ENCODE assay signal across 26 mouse cellular contexts in genomic region chr4:64811974-64812373, GRCm38 (mm10).
DNase-seq lines count a peak whose midpoint lies in the region; ATAC-seq and TF ChIP-seq lines count a peak whose summit lies in the region.
"Had no signal": no experiment of that assay in that cellular context is flagged by ENCODE, and none has a peak within 500 bp of the region (broad histone marks: within the 10 kb centered on the region; RNA-seq: fewer than 3 reads in every experiment).

No protein-coding gene starts in this region.

- no peaks in the 10 kb centered on the region for H3K9me3 ChIP-seq in liver, postnatal 0 days (ENCODE audit: low read length)
- H3K9me3 ChIP-seq in forebrain, postnatal 0 days (ENCODE audit: low read length): no peaks in the 10 kb centered on the region
- H3K9me3 ChIP-seq: embryonic facial prominence, embryonic 10.5 days; embryonic facial prominence, embryonic 15.5 days; forebrain, embryonic 13.5 days; heart, embryonic 13.5 days; hindbrain, embryonic 13.5 days; limb, embryonic 12.5 days; neural tube, embryonic 13.5 days had no signal

- no peaks in the 10 kb centered on the region for H3K27me3 ChIP-seq in liver, adult 2 months (ENCODE audit: control insufficient read depth, insufficient read depth, low read length)
- no peaks in the 10 kb centered on the region for H3K27me3 ChIP-seq in liver, postnatal 0 days (ENCODE audit: insufficient read depth, low read length)
- H3K27me3 ChIP-seq in forebrain, postnatal 0 days (ENCODE audit: insufficient read depth, low read length): no peaks in the 10 kb centered on the region
- H3K27me3 ChIP-seq: embryonic facial prominence, embryonic 15.5 days; forebrain, embryonic 13.5 days; heart, embryonic 13.5 days; hindbrain, embryonic 13.5 days; limb, embryonic 12.5 days; neural tube, embryonic 13.5 days had no signal

- no peak for TF ChIP-seq POLR2A in liver, adult 2 months (IDR thresholded peaks at IDR 0.05; ENCODE audit: extremely low read depth, insufficient read depth, low read length)

- no peak overlapping the region for H3K9ac ChIP-seq in liver, adult 2 months (ENCODE audit: low read depth, low read length)
- H3K9ac ChIP-seq in liver, postnatal 0 days (replicated peaks): no peak overlapping the region
- no peak overlapping the region for H3K9ac ChIP-seq in forebrain, postnatal 0 days
- H3K9ac ChIP-seq: embryonic facial prominence, embryonic 15.5 days; forebrain, embryonic 13.5 days; heart, embryonic 13.5 days; hindbrain, embryonic 13.5 days; limb, embryonic 12.5 days; neural tube, embryonic 13.5 days had no signal

- H3K79me2 ChIP-seq in liver, adult 2 months (ENCODE audit: control insufficient read depth, insufficient read depth, low read length): no peaks in the 10 kb centered on the region

- no peaks in the 10 kb centered on the region for H3K36me3 ChIP-seq in liver, adult 2 months (ENCODE audit: control insufficient read depth, insufficient read depth, low read length)
- H3K36me3 ChIP-seq in liver, postnatal 0 days (replicated peaks; ENCODE audit: insufficient read depth, low read length): no peaks in the 10 kb centered on the region
- H3K36me3 ChIP-seq in forebrain, postnatal 0 days (ENCODE audit: insufficient read depth): no peaks in the 10 kb centered on the region
- H3K36me3 ChIP-seq: embryonic facial prominence, embryonic 10.5 days; embryonic facial prominence, embryonic 15.5 days; heart, embryonic 13.5 days; hindbrain, embryonic 13.5 days; limb, embryonic 12.5 days; neural tube, embryonic 13.5 days had no signal

- no peaks in the 10 kb centered on the region for H3K4me1 ChIP-seq in liver, adult 2 months (ENCODE audit: control insufficient read depth, insufficient read depth, low read length)
- H3K4me1 ChIP-seq in liver, postnatal 0 days (ENCODE audit: insufficient read depth): no peaks in the 10 kb centered on the region
- H3K4me1 ChIP-seq in forebrain, postnatal 0 days (ENCODE audit: insufficient read depth): no peaks in the 10 kb centered on the region
- H3K4me1 ChIP-seq: embryonic facial prominence, embryonic 15.5 days; forebrain, embryonic 13.5 days; heart, embryonic 13.5 days; hindbrain, embryonic 13.5 days; neural tube, embryonic 13.5 days had no signal

- TF ChIP-seq EP300 in liver, postnatal 0 days (IDR thresholded peaks at IDR 0.05; ENCODE audit: low read depth): no peak

- H3K4me2 ChIP-seq in liver, postnatal 0 days (ENCODE audit: low read depth, low read length): no peak overlapping the region
- H3K4me2 ChIP-seq in forebrain, postnatal 0 days (ENCODE audit: low read depth): no peak overlapping the region
- H3K4me2 ChIP-seq: embryonic facial prominence, embryonic 15.5 days; forebrain, embryonic 13.5 days; heart, embryonic 13.5 days; hindbrain, embryonic 13.5 days; limb, embryonic 12.5 days; liver, embryonic 11.5 days; midbrain, embryonic 11.5 days; neural tube, embryonic 13.5 days had no signal

- TF ChIP-seq CTCF in liver, adult 2 months (IDR thresholded peaks at IDR 0.05; ENCODE audit: low read depth, low read length): no peak
- TF ChIP-seq CTCF in liver, postnatal 0 days (IDR thresholded peaks at IDR 0.05; ENCODE audit: low read depth): no peak
- no peak for TF ChIP-seq CTCF in forebrain, postnatal 0 days (IDR thresholded peaks at IDR 0.05; ENCODE audit: low read depth)

- no peak overlapping the region for H3K4me3 ChIP-seq in liver, adult 2 months (ENCODE audit: insufficient read depth, low read depth, low read length)
- no peak overlapping the region for H3K4me3 ChIP-seq in liver, postnatal 0 days (ENCODE audit: low read depth, low read length)
- no peak overlapping the region for H3K4me3 ChIP-seq in forebrain, postnatal 0 days (ENCODE audit: low read depth, low read length)
- H3K4me3 ChIP-seq: embryonic facial prominence, embryonic 10.5 days; embryonic facial prominence, embryonic 15.5 days; forebrain, embryonic 13.5 days; heart, embryonic 13.5 days; hindbrain, embryonic 13.5 days; left cerebral cortex, adult 2 months; limb, embryonic 12.5 days; neural tube, embryonic 13.5 days had no signal

- no peak for ATAC-seq in liver, postnatal 0 days
- ATAC-seq in forebrain, postnatal 0 days: no peak
- ATAC-seq: forebrain, embryonic 13.5 days; intestine, embryonic 16.5 days had no signal

- DNase-seq in liver, adult 2 months (ENCODE audit: extremely low read depth, low read depth, low spot score): peak; percentile 40
- no peak for DNase-seq in liver, postnatal 0 days
- peak; percentile 72 to 87 for DNase-seq in kidney, adult 8-10 months
- DNase-seq in kidney, postnatal 10 days: peak; percentile 10
- no peak for DNase-seq in layer of hippocampus, adult 8-10 months (ENCODE audit: low spot score in 2 of 2)
- no peak for DNase-seq in forebrain, postnatal 0 days
- no peak for DNase-seq in thymus, postnatal 10 days (ENCODE audit: low spot score in 2 of 2)
- no peak for DNase-seq in heart, adult 18-20 months
- DNase-seq: cerebellum, adult 8-10 months; cerebellum, postnatal 25 days; gastrocnemius, postnatal 25 days; heart, postnatal 14 days; lung, postnatal 36 days; right cerebral cortex, postnatal 4 days; thymus, adult 2 months had no signal

- H3K27ac ChIP-seq in liver, adult 2 months (replicated peaks; ENCODE audit: insufficient read depth, low read depth, low read length): no peak overlapping the region
- no peak overlapping the region for H3K27ac ChIP-seq in liver, postnatal 0 days (ENCODE audit: low read depth)
- no peak overlapping the region for H3K27ac ChIP-seq in forebrain, postnatal 0 days (ENCODE audit: low read depth, low read length)
- H3K27ac ChIP-seq: embryonic facial prominence, embryonic 10.5 days; embryonic facial prominence, embryonic 15.5 days; forebrain, embryonic 13.5 days; heart, embryonic 13.5 days; hindbrain, embryonic 13.5 days; left cerebral cortex, adult 2 months; limb, embryonic 12.5 days; neural tube, embryonic 13.5 days had no signal

Comparison
In these comparisons a context has a peak if more than half of its experiments do, and no peak if none do; other contexts are left out.
1. DNase-seq: peak in liver, adult 2 months (single experiment), kidney, adult 8-10 months (2 of 2) and kidney, postnatal 10 days (single experiment); none in liver, postnatal 0 days (single experiment), layer of hippocampus, adult 8-10 months (0 of 2), forebrain, postnatal 0 days (single experiment), thymus, postnatal 10 days (0 of 2) and heart, adult 18-20 months (0 of 2).